Mouse (Mus musculus) left cerebral cortex, adult 18-20 months (tissue): ENCODE measurements around the gene Prss28. TPM values are rescaled to one million over a fixed set of nuclear protein-coding genes. Genes with fewer than 3 reads are reported as not detected.

Experiments
- DNase-seq, 2 experiments: peaks; one replicate each; pipeline ENCODE4 v3.0.0; 2021 to 2022; ENCODE audit warnings: low spot score in 2 of 2, mixed read lengths in 1 of 2
- long read RNA-seq, 2 experiments: library from polyadenylated mRNA; stranded (forward); transcript quantifications; one replicate each; pipeline ENCODE4 v2.0.0; 2021
- total RNA-seq, 2 experiments: library from RNA; stranded (reverse); gene quantifications; 2 replicates each; pipeline ENCODE4 v1.2.3; 2021

Prss28 gene
- total RNA-seq = not detected
- long read RNA-seq, experiment 1 = 0 reads
- long read RNA-seq, experiment 2 = 0 reads

GRCm38 (mm10) chr17:25308346-25308745, at the start of gene Prss28:
Prss28 (plus strand) TSS chr17:25308646.
- no peak for DNase-seq

DNA sequence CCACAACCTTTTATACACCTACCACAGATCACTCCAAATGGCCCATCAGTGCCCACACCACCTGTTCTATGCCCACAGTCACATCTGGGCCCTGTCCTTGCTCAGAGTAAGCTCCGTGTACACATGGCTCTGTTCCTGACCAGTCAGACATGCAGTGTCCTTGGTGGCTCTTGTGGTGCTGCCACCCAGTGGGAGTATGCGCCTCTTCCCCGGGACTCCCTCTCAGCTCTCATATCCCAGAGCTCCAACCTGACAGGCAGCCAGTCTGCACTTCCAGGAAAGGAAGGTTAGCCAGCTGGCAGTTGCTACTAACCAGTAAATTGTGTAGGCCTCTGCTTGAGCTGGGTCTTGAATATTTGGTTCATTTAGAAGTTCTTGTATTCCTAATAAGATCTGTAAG, 44.0 kb upstream of the Prss28 start:
- no peak for DNase-seq

- no peak for DNase-seq
Observed at GRCm38 (mm10) chr17:25270795-25271335, 37.6 kb upstream of the Prss28 start.

- no peak for DNase-seq
Observed at GRCm38 (mm10) chr17:25272326-25272725, 36.1 kb upstream of the Prss28 start.

GRCm38 (mm10) chr17:25272951-25273705, 35.3 kb upstream of the Prss28 start:
- DNase-seq = peak; percentile 80 to 86

DNA sequence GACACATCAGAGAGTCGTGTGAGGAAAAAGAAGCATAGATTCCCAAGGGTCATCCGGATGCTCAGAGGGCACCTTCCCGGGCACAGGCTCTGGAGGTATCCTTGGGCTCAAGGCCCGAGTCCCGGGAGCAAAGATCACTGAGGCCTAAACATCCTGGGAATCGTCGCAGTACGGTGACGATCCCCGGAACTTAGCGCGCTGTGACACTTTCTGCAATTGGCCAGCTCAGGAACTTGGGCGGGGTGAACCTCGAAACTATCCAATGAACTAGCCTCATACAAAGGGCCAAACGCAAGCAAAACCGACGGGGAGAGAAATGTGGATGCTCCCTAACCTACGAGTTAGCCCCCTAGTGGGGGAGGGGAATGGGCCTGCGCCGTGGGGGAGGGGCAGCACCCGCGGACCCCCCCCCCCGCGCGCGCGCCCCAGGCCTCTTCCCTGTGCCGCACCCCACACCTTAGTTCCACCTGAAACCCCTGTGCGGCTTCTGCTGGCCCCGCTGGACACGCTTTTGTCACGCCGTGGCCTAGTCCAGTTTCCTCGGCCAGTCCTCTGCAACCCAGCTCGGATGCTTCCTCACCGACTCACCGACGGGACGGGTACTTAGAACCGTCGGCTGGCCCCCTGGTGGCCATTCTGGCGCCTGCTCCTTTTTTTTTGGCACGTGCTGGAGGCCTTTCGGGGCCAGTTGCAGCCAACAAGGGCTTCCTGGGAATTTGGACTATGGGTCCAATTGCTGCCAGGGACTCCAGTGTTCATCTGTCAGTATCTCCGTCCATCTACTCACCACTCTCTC, 34.5 kb upstream of the Prss28 start:
- DNase-seq = peak; percentile 92 to 93

GRCm38 (mm10) chr17:25274571-25275346, 33.7 kb upstream of the Prss28 start, which contains the start of gene Ube2i:
Ube2i (minus strand) TSS chr17:25274622.
- no peak for DNase-seq

DNA sequence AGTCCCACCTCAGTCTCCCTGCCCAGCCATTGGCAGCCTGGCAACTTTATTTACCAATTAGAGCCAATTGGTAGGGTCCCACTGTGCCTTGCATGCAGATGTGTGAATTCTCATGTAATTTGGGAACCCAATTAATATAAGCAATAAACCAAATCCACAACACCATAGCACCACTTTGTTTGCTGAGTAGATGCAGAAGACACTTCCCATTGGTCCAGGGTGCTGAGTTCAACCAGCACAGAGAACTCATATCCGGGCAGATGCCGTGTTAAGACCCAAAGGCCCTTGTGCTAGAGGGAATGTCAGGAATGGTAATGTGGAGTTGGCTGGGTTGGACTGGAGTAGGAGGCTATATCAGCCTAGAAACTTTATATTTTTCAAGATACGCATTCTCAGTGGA, 32.6 kb upstream of the Prss28 start:
- no peak for DNase-seq

DNA sequence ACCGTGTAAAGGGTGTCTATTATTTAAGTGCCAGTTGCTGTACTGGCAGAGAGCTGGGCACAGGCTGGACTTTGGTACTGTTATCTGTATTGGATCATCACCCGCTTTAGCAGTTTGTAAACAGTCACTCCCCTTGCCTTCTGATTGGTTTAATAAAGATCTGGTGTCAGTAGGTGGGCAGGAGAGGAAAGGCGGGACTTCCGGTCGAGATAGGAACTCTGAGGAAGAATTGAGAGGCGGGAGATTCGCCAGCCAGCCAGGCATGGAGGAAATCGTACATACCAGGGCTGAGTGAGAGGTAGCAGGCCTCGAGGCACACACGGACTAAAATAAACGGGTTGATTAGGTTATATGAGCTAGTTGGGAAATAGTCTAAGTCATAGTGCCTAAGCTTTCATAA, 26.3 kb upstream of the Prss28 start:
- no peak for DNase-seq

- DNase-seq = peak; percentile 46 to 73
Observed at GRCm38 (mm10) chr17:25285033-25285432, 23.4 kb upstream of the Prss28 start.

- peak; percentile 49 to 58 for DNase-seq
Observed at GRCm38 (mm10) chr17:25288842-25289241, 19.6 kb upstream of the Prss28 start.

- DNase-seq = no peak
Observed at GRCm38 (mm10) chr17:25290411-25290810, 18.0 kb upstream of the Prss28 start.

GRCm38 (mm10) chr17:25293495-25293894, 15.0 kb upstream of the Prss28 start:
- DNase-seq = no peak

- DNase-seq = no peak
Observed at GRCm38 (mm10) chr17:25294111-25294510, 14.3 kb upstream of the Prss28 start.

DNA sequence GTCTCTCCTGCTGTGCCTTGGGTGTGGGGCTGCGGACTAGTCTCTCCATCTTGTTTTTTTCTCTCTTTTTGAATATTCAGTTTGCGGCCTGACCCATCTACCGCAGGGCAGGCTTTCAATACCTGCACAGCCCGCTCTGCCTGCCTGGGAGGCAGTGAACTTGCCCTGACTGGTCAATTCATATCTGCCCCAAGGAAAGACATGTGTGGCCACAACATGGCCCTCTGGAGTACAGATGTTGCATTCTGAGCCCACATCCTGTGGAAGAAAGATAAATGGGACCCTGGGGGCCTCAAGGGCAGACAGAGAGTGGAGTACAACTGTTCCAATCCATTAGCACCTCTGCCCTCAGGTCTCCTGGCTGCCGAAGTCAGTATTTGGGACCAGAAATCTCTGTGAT, 10.4 kb upstream of the Prss28 start, which contains the start of gene Prss34:
Prss34 (plus strand) TSS at position 301 of the 400 bp plus-strand sequence.
- DNase-seq = no peak

- DNase-seq = no peak
Observed at GRCm38 (mm10) chr17:25318354-25318753, 9.9 kb downstream of the Prss28 start, which contains the start of gene Prss29. Prss29 (plus strand) TSS chr17:25318654.

GRCm38 (mm10) chr17:25320819-25321218, 12.4 kb downstream of the Prss28 start:
- DNase-seq = no peak

DNA sequence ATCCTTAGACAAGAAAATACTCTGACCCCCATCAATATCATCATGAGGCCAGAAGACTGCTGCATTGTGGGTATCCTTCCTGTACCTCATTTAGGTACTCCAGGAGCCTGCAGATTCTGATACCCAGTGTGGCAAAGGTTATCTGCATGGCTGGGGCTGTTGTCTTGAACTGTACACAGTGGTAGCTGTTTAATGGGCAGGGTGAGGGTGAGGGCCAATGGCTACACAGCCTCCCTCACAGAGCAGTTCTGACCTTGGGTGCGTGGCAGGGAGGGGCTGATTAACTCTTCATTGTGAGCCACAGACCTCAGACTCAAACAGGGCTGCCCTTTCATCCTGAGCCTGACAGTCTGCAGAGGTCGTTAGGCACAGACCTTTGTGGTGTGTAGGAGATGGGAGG, 14.5 kb downstream of the Prss28 start:
- DNase-seq = no peak

- no peak for DNase-seq
Observed at GRCm38 (mm10) chr17:25332321-25332720, 23.9 kb downstream of the Prss28 start.

- DNase-seq = peak; percentile 63 to 71
Observed at GRCm38 (mm10) chr17:25333943-25334342, 25.5 kb downstream of the Prss28 start.

GRCm38 (mm10) chr17:25338218-25338617, 29.8 kb downstream of the Prss28 start:
- DNase-seq = no peak
